In genomic region chr8:13338901-13339645, GRCm38 (mm10) we compare ENCODE assay signal across 9 mouse cellular contexts. TPM values are rescaled to one million over a fixed set of nuclear protein-coding genes. Genes with fewer than 3 reads are reported as not detected.
A peak's percentile ranks its signal among the peaks of the same experiment; 100 is the strongest.
DNase-seq lines count a peak whose midpoint lies in the region; ATAC-seq and TF ChIP-seq lines count a peak whose summit lies in the region.
"Had no signal": no experiment of that assay in that cellular context is flagged by ENCODE, and none has a peak within 500 bp of the region (broad histone marks: within the 10 kb centered on the region; RNA-seq: fewer than 3 reads in every experiment).

No protein-coding gene starts in this region.

- ATAC-seq in embryonic facial prominence, embryonic 15.5 days (ENCODE audit: insufficient number of reproducible peaks, low FRiP score, low TSS enrichment, low read depth): peak; percentile 44
- peak; percentile 77 for ATAC-seq in midbrain, embryonic 12.5 days (ENCODE audit: low FRiP score, low read depth)
- peak; percentile 58 for ATAC-seq in stomach, postnatal 0 days (ENCODE audit: low FRiP score, low TSS enrichment)

- H3K27me3 ChIP-seq in embryonic facial prominence, embryonic 15.5 days: no peaks in the 10 kb centered on the region
- H3K27me3 ChIP-seq in limb, embryonic 10.5 days (ENCODE audit: low read depth, poor library complexity, severe bottlenecking): no peaks in the 10 kb centered on the region
- peaks cover 3% of the 10 kb centered on the region; the same call in 1 of the 2 replicates for H3K27me3 ChIP-seq in midbrain, embryonic 12.5 days
- H3K27me3 ChIP-seq in stomach, postnatal 0 days (ENCODE audit: control insufficient read depth, insufficient read depth, low read length): no peaks in the 10 kb centered on the region

- H3K4me2 ChIP-seq in embryonic facial prominence, embryonic 15.5 days (replicated peaks): peak overlapping the region; percentile 74
- peak overlapping the region; percentile 87 for H3K4me2 ChIP-seq in midbrain, embryonic 12.5 days (replicated peaks)
- H3K4me2 ChIP-seq in stomach, postnatal 0 days (replicated peaks; ENCODE audit: low read depth): peak overlapping the region; percentile 94

- H3K9me3 ChIP-seq in embryonic facial prominence, embryonic 15.5 days (replicated peaks): no peaks in the 10 kb centered on the region
- H3K9me3 ChIP-seq in limb, embryonic 10.5 days (replicated peaks): no peaks in the 10 kb centered on the region
- H3K9me3 ChIP-seq in midbrain, embryonic 12.5 days: no peaks in the 10 kb centered on the region
- H3K9me3 ChIP-seq in stomach, postnatal 0 days (ENCODE audit: control insufficient read depth, low read length): no peaks in the 10 kb centered on the region

- peak overlapping the region; percentile 66 for H3K27ac ChIP-seq in embryonic facial prominence, embryonic 15.5 days (replicated peaks)
- peak overlapping the region; percentile 97 for H3K27ac ChIP-seq in limb, embryonic 10.5 days
- peak overlapping the region; percentile 60 for H3K27ac ChIP-seq in midbrain, embryonic 12.5 days (replicated peaks)
- H3K27ac ChIP-seq in stomach, postnatal 0 days (replicated peaks): peak overlapping the region; percentile 83

- intact Hi-C loops in heart, postnatal 25 days (cut with DNase I): no loop called here

- peak overlapping the region; percentile 83 for H3K4me3 ChIP-seq in embryonic facial prominence, embryonic 15.5 days (replicated peaks)
- peak overlapping the region; percentile 96 for H3K4me3 ChIP-seq in limb, embryonic 10.5 days
- peak overlapping the region; percentile 75 for H3K4me3 ChIP-seq in midbrain, embryonic 12.5 days
- peak overlapping the region; percentile 70 for H3K4me3 ChIP-seq in stomach, postnatal 0 days (ENCODE audit: low read depth, low read length)

- H3K36me3 ChIP-seq in embryonic facial prominence, embryonic 15.5 days: peaks cover 34% of the 10 kb centered on the region
- peaks cover 41% of the 10 kb centered on the region for H3K36me3 ChIP-seq in limb, embryonic 10.5 days
- peaks cover 38% of the 10 kb centered on the region for H3K36me3 ChIP-seq in midbrain, embryonic 12.5 days
- peaks cover under 1% of the 10 kb centered on the region; the same call in 1 of the 2 replicates for H3K36me3 ChIP-seq in stomach, postnatal 0 days (ENCODE audit: control insufficient read depth, insufficient read depth, low read length)

- under 1% methylated on average over 60 of the region's 70 CpGs for WGBS in embryonic facial prominence, embryonic 15.5 days
- WGBS in limb, embryonic 10.5 days: 2% methylated on average over 54 of the region's 70 CpGs
- 0% methylated on average over 42 of the region's 70 CpGs for WGBS in midbrain, embryonic 12.5 days
- WGBS in stomach, postnatal 0 days: under 1% methylated on average over 60 of the region's 70 CpGs

- TF ChIP-seq EP300 in stomach, postnatal 0 days (optimal IDR thresholded peaks at IDR 0.05): no peak

- peaks cover 19% of the 10 kb centered on the region for H3K4me1 ChIP-seq in embryonic facial prominence, embryonic 15.5 days
- peaks cover 29% of the 10 kb centered on the region for H3K4me1 ChIP-seq in limb, embryonic 10.5 days
- peaks cover 21% of the 10 kb centered on the region for H3K4me1 ChIP-seq in midbrain, embryonic 12.5 days
- H3K4me1 ChIP-seq in stomach, postnatal 0 days (replicated peaks; ENCODE audit: control insufficient read depth, insufficient read depth): no peaks in the 10 kb centered on the region

- peak; percentile 42 for DNase-seq in embryo, embryonic 9.5 days (ENCODE audit: extremely low spot score)
- no peak for DNase-seq in embryo, embryonic 10 days (ENCODE audit: low spot score)
- DNase-seq in adipocyte (ENCODE audit: low spot score): peak; percentile 43
- DNase-seq in heart, postnatal 25 days (ENCODE audit: low spot score): peak; percentile 7
- DNase-seq in limb, embryonic 10.5 days (ENCODE audit: low spot score): peak; percentile 73
- DNase-seq in stomach, postnatal 0 days (ENCODE audit: low spot score): peak; percentile 42

- no peak for TF ChIP-seq CTCF in stomach, postnatal 0 days (IDR thresholded peaks at IDR 0.05; ENCODE audit: low read depth)

- peak overlapping the region; percentile 97 for H3K9ac ChIP-seq in embryonic facial prominence, embryonic 15.5 days
- H3K9ac ChIP-seq in midbrain, embryonic 12.5 days (replicated peaks): peak overlapping the region; percentile 87
- peak overlapping the region; percentile 97 for H3K9ac ChIP-seq in stomach, postnatal 0 days (ENCODE audit: low read length)

RNA-seq across cellular contexts. Expression of gene Tfdp1, which starts 0.5 kb away (rescaled TPM):
- polyA plus RNA-seq in embryonic facial prominence, embryonic 15.5 days (2015; fragmentation: Nextera tagmentation; extraction: Ambion mirVana): 153 and 154 TPM in 2 replicates
- total RNA-seq in heart, postnatal 25 days (2021): 10 to 100 TPM; 37.2 to 40.7 TPM
- 183 and 197 TPM in 2 replicates for polyA plus RNA-seq in limb, embryonic 10.5 days (2016; fragmentation: Nextera tagmentation; extraction: Ambion mirVana)
- polyA plus RNA-seq in midbrain, embryonic 12.5 days (2016; fragmentation: Nextera tagmentation; extraction: Ambion mirVana): 173 and 178 TPM in 2 replicates
- 65.8 and 69.3 TPM in 2 replicates for polyA plus RNA-seq in stomach, postnatal 0 days (2015; fragmentation: Nextera tagmentation; extraction: Ambion mirVana)

RNA-seq across cellular contexts. Expression of gene Tmco3, which starts 51.1 kb away (rescaled TPM):
- 44.8 and 52.4 TPM in 2 replicates for polyA plus RNA-seq in embryonic facial prominence, embryonic 15.5 days (2015; fragmentation: Nextera tagmentation; extraction: Ambion mirVana)
- total RNA-seq in heart, postnatal 25 days (2021): 10 to 100 TPM; 25.3 to 29.8 TPM
- 32.1 and 37.5 TPM in 2 replicates for polyA plus RNA-seq in limb, embryonic 10.5 days (2016; fragmentation: Nextera tagmentation; extraction: Ambion mirVana)
- polyA plus RNA-seq in midbrain, embryonic 12.5 days (2016; fragmentation: Nextera tagmentation; extraction: Ambion mirVana): 36.5 and 47.8 TPM in 2 replicates
- polyA plus RNA-seq in stomach, postnatal 0 days (2015; fragmentation: Nextera tagmentation; extraction: Ambion mirVana): 14.7 and 15.5 TPM in 2 replicates

RNA-seq across cellular contexts. Expression of gene Dcun1d2, which starts 51.1 kb away (rescaled TPM):
- 29.4 and 29.7 TPM in 2 replicates for polyA plus RNA-seq in embryonic facial prominence, embryonic 15.5 days (2015; fragmentation: Nextera tagmentation; extraction: Ambion mirVana)
- total RNA-seq in heart, postnatal 25 days (2021): 10 to 100 TPM; 57.3 to 57.4 TPM
- polyA plus RNA-seq in limb, embryonic 10.5 days (2016; fragmentation: Nextera tagmentation; extraction: Ambion mirVana): 19.9 and 23.3 TPM in 2 replicates
- polyA plus RNA-seq in midbrain, embryonic 12.5 days (2016; fragmentation: Nextera tagmentation; extraction: Ambion mirVana): 30.9 and 33.5 TPM in 2 replicates
- polyA plus RNA-seq in stomach, postnatal 0 days (2015; fragmentation: Nextera tagmentation; extraction: Ambion mirVana): 9.6 and 9.9 TPM in 2 replicates

RNA-seq across cellular contexts. Expression of gene Atp4b, which starts 57.6 kb away (rescaled TPM):
- polyA plus RNA-seq in embryonic facial prominence, embryonic 15.5 days (2015; fragmentation: Nextera tagmentation; extraction: Ambion mirVana): not detected in 2 replicates
- total RNA-seq in heart, postnatal 25 days (2021): not detected
- not detected in 2 replicates for polyA plus RNA-seq in limb, embryonic 10.5 days (2016; fragmentation: Nextera tagmentation; extraction: Ambion mirVana)
- not detected in 2 replicates for polyA plus RNA-seq in midbrain, embryonic 12.5 days (2016; fragmentation: Nextera tagmentation; extraction: Ambion mirVana)
- 776 and 950 TPM in 2 replicates for polyA plus RNA-seq in stomach, postnatal 0 days (2015; fragmentation: Nextera tagmentation; extraction: Ambion mirVana)
- total RNA-seq: left cerebral cortex, postnatal 14 days had no signal
